Mouse (Mus musculus) heart, adult 2 months (tissue): Measurements from ENCODE around the gene Fads3.

Experiments
- CTCF ChIP-seq: fragments of 200-600 bp; IDR thresholded peaks from 2 replicates; pipeline ENCODE4 v1.8.1; 2022; ENCODE audit warnings: antibody characterized with exemption, mild to moderate bottlenecking, moderate library complexity
- EP300 ChIP-seq: fragments of 200-500 bp; IDR thresholded peaks from 2 replicates; pipeline ENCODE4 v1.6.1; 2011; ENCODE audit warnings: low read depth, low read length, control low read depth; ENCODE audit not compliant: insufficient read depth
- POLR2A ChIP-seq: fragments of 200-500 bp; IDR thresholded peaks from 2 replicates; pipeline ENCODE4 v1.6.1; 2011; ENCODE audit warnings: mild to moderate bottlenecking, low read depth, low read length, control low read depth; ENCODE audit not compliant: insufficient read depth

GRCm38 (mm10) chr19:10049533-10049932, 8.2 kb downstream of the Fads3 start:
- TF ChIP-seq POLR2A (no peak), CTCF (no peak), EP300 (no peak)
